Mouse (Mus musculus): Measurements from ENCODE around the gene Ccdc103. TPM values are rescaled to one million over a fixed set of nuclear protein-coding genes. Genes with fewer than 3 reads are reported as not detected.

Ccdc103 gene
- 1 to 10 TPM; 1.7 to 2.7 TPM for total RNA-seq (2021)

DNA sequence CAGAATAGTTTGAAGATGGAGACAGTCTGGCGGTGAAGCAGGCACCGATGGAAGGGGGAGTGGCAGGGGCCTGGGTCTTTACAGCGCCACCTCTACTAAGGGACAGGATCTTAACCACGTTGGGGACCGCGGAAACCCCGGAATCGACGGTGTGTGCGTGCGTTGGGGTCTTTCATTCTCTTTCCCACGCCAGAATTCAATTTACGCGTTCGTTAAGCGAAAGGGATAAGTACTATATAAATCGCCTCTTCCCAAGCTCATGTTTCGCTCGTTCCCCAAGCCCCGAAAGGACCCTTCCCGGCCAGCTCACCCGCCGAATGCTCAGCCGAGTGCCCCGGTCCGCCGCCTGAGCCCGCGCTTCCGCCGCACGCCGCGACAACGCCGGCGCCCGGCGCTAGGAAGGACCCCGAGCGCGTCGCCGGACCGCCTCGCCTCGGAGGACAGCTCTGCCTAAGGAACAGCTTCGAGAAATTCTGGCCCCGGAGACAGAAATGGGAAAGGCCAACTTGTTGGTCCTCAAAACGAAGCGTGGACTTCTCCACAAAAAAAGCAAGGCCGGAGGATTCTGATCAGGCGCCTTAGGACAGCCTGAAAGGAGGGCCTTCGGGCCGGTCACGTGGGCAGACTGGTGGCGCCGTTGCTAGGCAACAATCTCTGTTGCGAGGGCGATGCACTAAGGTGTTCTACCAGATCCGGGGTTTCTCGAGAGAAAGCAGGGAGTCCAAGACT, at the start of gene Ccdc103, which contains the start of gene Eftud2:
TSS of gene Ccdc103 (plus strand) at position 620 of the 729 bp plus-strand sequence.
TSS of gene Eftud2 (minus strand) at position 401 of the 729 bp plus-strand sequence.
- intact Hi-C loops (cut with DNase I) = no loop called here
- DNase-seq (ENCODE audit: low spot score in 2 of 2) = peak; percentile 96

DNA sequence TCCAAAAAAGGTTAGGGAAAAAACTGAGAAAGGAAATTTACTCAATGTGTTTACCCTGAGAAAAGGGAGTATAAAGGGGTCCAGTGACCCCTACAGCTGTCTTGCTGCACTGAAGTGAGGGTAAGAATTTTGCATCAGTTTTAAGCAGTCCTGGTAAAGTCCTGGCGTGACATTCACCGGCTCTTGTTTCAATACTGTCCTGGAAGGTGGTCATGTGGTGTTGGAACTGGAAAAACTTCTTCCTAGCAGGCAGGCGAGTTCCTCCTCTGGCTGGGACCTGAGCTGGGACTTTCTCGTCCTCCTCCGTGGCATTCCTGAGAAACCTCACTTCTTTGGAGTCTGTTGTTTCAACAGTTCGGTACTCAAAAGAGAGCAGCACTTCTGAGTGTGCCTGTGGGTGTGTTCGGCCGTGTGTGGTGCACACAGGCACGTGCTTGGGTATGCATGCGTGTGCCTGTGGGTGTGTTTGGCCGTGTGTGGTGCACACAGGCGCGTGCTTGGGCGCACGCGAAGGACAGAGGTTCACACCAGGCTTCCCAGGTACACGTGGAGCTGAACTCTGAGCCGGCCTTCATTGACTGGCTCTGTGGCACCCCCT, 48.2 kb upstream of the Ccdc103 start:
- intact Hi-C loops (cut with DNase I) = no loop called here
- DNase-seq (ENCODE audit: low spot score in 2 of 2) = no peak

DNA sequence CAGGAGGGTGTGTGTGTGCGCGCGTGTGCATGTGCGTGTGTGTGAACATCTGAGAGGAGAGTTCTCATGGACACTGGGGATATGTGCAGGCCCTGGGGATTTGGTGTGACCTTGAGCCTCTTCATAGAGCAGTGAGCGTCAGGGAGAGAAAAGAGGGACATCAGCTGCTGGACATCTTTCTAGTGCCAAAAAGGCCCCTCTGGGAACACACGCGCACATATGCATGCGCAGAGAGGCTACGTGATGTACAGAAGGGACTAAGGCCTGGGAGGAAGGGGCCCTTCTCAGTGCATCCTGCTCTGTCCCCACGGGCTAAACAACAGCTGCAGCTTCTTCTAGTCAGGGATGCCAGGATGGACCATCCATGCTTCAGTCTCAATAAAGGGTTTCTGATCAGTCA, 46.8 kb upstream of the Ccdc103 start:
- intact Hi-C loops (cut with DNase I) = no loop called here
- DNase-seq (ENCODE audit: low spot score in 2 of 2) = no peak

DNA sequence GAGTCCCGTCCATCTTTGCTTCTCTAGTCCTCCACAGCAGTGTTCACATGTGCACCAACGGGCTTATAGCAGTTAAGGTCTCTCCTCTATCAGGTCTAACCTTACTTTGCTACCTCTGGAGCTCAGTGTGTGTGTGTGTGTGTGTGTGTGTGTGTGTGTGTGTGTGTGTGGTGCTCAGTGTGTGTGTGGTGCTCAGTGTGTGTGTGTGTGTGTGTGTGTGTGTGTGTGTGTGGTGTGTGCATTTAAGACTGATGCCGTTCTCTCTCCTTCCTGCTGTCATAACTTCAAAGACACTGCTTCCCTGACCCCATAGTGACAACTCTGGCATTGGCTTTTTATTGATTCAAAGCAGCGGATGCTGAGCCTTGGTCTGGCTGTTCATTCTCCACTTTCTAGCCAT, 45.5 kb upstream of the Ccdc103 start, which contains the start of gene Higd1b:
TSS of gene Higd1b (plus strand) at position 301 of the 400 bp plus-strand sequence.
- intact Hi-C loops (cut with DNase I) = no loop called here
- no peak for DNase-seq (ENCODE audit: low spot score in 2 of 2)

DNA sequence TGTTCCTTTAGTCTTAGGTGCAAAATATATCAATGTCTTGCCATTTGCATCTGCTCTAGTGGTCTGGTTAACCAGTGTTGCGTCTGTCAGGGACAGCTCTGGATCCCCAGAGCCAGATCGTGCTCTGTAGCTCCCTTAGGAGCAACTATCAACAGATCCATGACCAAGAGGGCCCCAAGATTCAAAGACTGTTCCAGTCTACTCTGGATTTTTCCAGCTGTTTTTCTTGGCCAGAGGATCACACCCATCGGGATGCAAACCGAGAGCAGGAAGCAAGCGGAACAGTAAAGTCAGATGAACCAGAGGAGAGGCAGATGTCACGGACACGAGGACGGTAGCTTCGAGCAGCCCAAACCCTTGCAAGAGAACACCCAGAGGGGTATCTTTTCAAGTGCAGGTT, 44.9 kb upstream of the Ccdc103 start:
- DNase-seq (ENCODE audit: low spot score in 2 of 2) = no peak
- intact Hi-C loops (cut with DNase I) = no loop called here

DNA sequence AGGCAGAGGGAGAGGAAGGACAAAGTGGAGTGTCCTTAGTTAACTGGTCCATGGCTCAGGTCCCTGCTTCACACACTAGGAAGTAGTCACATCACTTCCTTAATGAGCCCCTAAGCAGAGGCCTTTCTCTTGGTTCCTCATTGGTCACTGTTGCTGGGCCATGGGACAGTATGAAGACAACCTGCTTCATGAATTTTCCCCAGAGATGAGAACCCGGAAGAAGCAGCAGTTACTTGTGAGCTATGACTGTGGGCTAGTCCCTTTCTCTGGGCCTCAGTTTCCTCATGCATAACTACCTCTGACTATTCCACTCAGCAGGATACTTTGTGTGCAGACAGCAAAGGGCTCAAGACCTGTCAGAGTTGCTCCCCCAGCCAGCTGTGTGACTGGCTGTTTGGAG, 43.6 kb upstream of the Ccdc103 start:
- no peak for DNase-seq (ENCODE audit: low spot score in 2 of 2)
- intact Hi-C loops (cut with DNase I) = no loop called here

DNA sequence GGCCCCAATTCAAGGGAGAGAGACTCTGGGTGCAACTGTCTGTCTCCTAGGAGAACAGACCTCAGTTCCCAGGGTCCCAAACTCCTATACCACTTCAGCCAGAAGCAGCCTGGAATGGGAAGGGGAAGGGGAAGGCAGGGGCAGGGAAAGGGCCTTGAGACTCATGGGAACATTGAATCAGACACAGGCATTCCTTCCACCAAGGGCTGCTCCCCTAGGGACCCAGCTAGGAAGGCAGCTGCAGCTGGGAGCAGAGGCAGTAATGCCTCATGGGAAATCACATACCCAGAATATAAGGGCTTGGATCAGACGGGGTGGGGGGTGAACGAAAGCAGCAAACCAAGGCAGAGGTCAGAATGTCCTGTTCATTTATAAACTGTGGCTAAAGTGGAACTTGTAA, 42.9 kb upstream of the Ccdc103 start:
- intact Hi-C loops (cut with DNase I) = no loop called here
- no peak for DNase-seq (ENCODE audit: low spot score in 2 of 2)

DNA sequence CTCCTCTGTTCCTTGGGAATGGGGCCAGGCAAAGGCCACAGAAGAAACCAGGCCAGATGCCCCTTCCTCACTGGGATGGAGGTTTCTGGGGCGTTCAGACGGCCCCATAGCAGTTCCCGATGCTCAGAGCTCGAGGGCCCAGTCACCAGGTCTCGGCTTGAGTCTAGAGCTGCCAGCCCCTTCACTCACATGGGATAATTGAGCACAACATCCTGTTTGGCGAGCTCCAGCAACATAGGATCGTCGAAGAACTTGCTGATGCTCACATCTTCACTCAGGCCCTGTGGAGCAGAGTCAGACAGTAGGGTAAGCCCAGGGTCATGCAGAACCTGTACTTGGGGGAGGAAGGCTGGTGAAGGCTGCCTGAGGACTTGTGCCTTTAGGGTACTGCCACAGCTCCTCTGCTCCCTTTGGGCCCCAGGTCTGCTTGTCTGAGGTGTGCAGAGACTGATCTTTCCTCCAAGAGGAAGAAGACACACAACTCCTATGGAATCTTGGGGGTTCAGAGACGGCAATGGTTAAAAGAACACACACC, 42.3 kb upstream of the Ccdc103 start:
- no peak for DNase-seq (ENCODE audit: low spot score in 2 of 2)
- intact Hi-C loops (cut with DNase I) = no loop called here

DNA sequence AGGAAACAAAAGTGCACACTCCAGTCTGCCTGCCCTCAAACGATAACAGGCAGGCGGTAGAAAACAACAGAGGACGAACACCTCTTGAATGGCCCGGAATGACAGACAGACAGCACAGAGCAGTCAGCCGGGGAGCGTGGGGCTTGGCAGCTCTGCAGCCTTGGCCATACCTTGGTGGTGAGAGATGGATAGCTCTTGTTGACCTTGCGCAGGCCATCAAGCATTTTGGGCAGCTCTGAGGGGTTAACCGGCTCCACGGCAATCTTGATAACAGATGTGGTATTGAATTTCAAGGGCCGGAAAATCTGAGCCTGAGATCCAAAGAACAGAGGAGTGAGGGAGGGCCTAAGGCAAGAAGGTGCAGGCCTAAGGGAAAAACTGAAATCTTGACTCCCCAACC, 35.1 kb upstream of the Ccdc103 start:
- intact Hi-C loops (cut with DNase I) = no loop called here
- no peak for DNase-seq (ENCODE audit: low spot score in 2 of 2)

DNA sequence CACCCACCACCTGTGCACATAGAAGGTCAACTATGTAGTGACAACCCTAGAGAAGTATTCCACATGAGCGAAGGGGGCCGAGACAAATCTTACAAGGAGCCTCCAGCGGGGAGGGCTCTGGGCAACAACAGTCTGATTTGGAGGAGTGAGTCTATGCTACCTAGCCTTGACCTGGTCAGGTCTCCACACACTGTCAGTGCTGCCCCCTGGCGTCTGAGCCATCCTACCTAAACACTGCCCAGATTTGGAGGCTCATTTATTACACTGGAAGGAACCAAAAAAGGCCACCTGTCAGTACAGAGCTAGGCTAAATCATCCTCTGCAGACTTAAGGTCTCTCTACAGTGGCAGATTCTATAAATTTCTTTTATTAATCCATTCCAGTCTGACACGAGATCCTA, 29.1 kb upstream of the Ccdc103 start:
- intact Hi-C loops (cut with DNase I) = no loop called here
- DNase-seq (ENCODE audit: low spot score in 2 of 2) = no peak

DNA sequence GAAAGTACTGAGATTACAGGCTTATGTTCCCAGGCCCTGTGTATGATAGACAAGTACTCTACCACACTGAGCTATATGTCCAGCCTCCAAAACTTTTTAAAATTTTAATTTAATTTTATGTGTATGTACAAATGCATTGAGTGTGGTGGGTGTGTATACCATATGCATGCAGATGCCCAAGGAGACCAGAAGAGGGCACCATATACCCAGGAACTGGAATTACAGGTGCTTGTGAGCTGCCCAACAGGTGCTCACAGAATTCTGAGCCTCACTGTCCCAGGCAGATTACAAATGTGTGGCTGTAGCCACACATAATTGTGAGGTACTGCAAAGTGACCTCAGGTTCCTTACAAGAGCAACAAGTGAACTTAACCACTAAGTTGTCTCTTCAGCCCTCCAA, 27.2 kb upstream of the Ccdc103 start:
- intact Hi-C loops (cut with DNase I) = no loop called here
- DNase-seq (ENCODE audit: low spot score in 2 of 2) = no peak

DNA sequence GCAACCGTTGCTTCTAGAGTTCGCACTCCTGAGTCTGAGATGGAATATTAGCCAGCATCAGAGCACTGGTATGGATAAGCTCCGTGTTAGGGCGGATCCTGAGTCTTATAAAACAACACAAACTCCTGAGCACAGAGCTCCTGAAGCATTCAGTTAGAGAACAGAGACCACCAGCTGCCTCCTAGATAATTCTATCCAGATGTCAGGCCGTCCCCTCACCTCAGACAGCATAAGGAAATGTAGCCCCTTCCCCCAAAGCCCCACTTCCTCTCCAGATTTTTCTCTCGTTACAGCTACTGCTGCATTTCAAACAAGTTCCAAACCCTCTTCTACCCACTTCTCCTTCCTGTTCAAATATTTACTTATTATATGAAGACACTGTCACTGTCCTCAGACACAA, 25.1 kb upstream of the Ccdc103 start:
- intact Hi-C loops (cut with DNase I) = no loop called here
- DNase-seq (ENCODE audit: low spot score in 2 of 2) = no peak

DNA sequence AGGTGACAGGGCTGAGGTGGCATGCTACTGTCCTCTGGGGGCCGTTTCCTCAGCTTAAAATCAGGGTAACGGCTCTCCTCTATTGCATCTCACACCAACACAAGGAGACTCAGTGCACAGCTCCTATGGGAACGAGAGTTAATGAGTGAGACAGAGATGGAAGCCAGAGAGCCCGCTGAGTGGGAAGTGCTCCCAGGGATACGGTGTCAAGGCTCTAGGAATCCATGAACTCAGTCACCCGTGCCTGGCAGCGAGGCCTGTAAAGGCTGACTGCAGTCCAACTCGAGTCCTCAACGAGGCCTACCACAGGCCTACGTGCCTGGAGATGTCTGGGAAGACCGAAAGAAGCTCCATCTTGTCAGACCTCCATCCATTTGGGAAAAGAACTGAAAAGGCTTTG, 22.1 kb upstream of the Ccdc103 start:
- intact Hi-C loops (cut with DNase I) = no loop called here
- no peak for DNase-seq (ENCODE audit: low spot score in 2 of 2)

DNA sequence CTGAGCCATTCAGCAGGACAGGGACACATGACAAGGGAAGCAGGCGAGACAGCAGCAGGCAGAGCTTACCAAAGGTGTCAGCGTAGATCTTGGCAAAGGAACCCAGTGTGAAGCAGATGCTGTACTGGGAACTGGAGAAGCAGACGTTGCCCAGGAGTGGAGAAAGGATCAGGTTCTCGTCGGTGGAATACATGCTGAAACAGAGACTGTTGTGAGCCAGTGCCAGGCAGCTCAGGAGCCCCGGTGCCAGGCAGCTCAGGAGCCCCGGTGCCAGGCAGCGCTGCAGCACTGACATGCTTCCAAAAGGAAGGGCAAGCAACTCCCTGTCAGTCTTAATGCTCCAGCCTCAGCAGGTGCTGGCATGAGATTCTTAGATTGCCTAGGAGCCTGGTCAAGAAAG, 21.1 kb upstream of the Ccdc103 start:
- intact Hi-C loops (cut with DNase I) = loop anchor here (5.0 kb wide), 1 partner anchor 123 kb away; no protein-coding TSS in a partner anchor
- peak; percentile 44 to 82 for DNase-seq (ENCODE audit: low spot score in 2 of 2)

DNA sequence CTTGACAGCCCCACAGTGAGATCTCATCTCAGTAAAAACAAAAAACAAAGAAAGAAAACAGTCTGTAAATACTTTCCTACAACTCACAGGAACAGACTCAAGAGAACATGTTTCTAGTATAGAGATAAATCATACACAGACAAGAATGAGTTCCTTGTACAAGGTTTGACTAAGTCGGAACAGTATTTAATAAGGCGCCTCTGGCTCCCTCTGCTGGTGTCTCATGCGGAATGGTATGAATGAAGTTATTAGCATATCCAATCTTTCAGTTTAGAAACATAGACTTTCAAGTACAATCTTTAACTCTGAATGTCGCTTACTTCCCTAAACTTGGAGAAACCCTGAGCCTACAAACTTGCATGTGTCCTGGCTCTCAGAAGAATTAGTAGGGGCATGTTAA, 16.7 kb upstream of the Ccdc103 start:
- peak; percentile 67 to 72 for DNase-seq (ENCODE audit: low spot score in 2 of 2)
- intact Hi-C loops (cut with DNase I) = loop anchor here (1.0 to 5.0 kb wide), 2 partner anchors 90 to 127 kb away; no protein-coding TSS in a partner anchor

DNA sequence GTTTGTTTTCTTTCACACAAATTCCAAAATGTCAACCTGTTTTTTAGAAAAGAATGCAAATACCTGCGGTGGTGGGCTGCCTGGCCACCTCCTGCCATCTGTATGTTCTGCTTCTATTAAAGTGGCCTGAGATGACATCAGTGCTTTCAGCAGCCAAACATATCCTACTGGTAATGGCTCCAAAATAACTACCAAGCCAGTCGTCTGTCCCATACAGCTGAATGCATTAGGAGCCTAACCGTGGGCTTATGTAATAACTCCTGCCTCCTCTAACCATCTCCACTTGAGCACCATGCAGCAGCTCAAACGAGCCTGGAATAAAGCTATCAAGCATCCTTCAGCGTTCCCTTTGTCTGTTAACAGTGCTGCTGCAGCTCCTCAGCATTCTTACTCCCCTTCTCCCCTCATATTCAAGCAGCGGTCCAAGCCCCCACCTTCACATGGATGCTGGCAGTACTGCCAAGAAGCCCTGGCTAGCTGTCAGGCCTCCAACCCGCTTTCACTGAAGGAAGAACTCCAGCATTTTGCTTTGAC, 6.1 kb upstream of the Ccdc103 start:
- intact Hi-C loops (cut with DNase I) = no loop called here
- peak; percentile 70 to 93 for DNase-seq (ENCODE audit: low spot score in 2 of 2)

DNA sequence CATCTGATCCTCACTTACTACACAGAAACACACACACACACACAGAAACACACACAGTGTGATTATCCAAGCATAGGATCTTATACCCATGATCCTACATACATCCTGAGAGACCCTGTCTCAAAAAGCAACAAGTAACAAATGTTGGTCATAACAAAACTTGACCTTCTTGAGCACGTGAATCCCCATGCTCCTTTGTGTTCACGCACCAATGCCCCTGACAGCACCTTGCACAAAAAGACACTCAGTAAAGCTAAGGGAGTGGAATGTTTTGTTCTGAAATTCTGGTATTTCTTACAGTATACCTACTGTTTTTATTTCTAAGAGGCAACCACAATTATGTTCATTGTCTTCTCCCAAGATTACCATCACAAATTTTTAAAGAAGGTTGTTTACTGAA, 1.4 kb upstream of the Ccdc103 start:
- intact Hi-C loops (cut with DNase I) = no loop called here
- DNase-seq (ENCODE audit: low spot score in 2 of 2) = no peak

DNA sequence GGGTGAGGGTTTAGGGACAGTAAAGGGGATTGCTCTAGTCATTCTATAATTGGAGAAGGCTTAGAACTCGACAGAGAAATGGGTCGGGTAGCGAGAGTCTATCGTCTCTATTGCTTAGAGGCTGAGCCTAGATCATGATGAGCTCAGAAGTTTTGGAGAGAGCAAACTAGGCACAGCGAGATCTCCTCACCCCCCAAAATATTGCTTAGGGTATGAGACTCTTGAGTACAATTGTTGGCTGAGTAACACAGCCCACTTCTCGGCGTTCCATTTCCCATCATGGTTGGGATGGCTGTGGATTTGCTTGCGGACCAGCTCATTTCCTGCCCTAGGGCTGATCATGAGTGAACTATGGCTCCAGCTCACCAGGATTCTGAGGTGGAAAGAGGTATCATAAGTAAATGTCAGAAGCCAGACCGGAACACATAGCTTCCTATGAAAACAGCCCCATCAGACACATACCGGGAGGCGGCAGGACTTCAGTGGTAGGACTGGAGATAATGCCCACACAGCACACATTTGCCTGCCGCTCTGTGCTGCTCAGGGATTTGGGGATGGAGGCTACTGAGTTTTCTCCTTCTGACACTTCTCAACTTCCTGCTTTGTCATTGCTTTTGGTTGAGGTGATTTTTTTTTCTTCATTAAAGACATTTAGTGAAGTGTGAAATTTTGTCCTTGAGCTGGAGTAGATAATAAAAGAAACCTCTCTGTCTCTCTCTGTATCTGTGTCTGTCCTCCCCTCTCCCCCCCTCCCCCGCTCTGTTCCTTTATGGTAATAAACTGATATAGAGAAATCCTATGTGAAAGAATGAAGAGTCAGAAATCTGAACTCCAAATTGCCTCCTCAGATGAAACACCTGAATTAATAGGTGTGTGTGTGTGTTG, 552 bp downstream of the Ccdc103 start:
- intact Hi-C loops (cut with DNase I) = no loop called here
- peak; percentile 40 to 41 for DNase-seq (ENCODE audit: low spot score in 2 of 2)

DNA sequence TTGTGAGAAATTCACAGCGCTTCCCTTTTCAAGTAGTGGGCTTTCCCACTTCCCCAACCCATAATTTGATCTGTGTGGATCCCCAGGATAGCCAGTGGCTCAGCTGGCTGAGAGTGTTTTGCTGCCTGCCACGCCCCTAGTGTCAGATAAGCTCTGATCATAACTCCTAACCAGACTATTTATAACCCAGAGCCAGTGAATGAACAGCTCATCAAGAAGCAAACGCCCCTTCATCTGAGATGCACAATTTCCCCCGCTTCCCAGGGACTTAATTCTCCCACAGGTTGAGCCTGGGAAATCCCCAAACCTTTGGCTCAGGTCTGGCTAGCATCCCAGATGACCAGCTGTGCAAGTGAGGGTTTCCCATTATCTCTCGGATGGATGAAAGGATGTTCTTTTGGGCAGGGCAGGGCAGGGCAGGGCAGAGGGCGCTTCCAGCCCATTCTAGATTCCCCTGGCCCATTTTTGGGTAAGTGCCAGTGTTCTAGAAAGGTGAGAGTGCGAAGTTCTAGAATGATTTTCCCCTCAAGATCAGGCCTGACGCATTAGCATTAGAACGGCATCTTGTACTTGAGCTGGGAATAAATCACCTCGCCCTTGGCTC, 3.7 kb downstream of the Ccdc103 start, which contains the start of gene Fam187a:
TSS of gene Fam187a (plus strand) at position 554 of the 604 bp plus-strand sequence.
- DNase-seq (ENCODE audit: low spot score in 2 of 2) = no peak
- intact Hi-C loops (cut with DNase I) = no loop called here
